Mouse (Mus musculus): Measurements from ENCODE around the gene Csmd2. TPM values are rescaled to one million over a fixed set of nuclear protein-coding genes. Genes with fewer than 3 reads are reported as not detected.
"Not testable (repeated sequence)": the region's sequence is repeated elsewhere in the genome, so short reads cannot be mapped to it uniquely, and the experiment has no call there.

Gene Csmd2
- polyA plus RNA-seq, 1 experiment from 2014 or later = 12.7 TPM

DNA sequence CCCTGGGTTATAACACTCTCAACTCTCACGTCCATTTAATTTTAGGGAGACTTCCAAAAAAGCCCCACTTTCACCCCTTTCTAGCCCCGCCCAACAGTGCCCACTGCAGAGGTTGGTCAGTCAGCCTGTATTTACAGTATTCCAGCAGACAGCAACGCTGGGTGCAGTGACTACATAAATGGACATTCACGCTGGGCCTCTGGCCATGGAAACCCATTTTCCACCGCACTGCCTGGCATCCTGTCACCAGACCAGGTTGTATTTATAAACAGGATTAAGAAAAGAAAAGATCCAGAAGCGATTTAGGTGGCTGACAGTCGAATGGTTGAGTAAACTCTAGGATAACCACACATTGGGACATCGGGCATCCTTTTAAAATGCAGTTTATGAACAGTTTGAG, 65.0 kb downstream of the Csmd2 start:
- no peak overlapping the region for H3K4me3 ChIP-seq (replicated peaks)
- H3K9ac ChIP-seq (replicated peaks) = no peak overlapping the region
- H3K4me1 ChIP-seq = 0 out of 2 replicates have a peak, but pooled peaks cover 3% of the 10 kb centered on the region
- H3K4me2 ChIP-seq = no peak overlapping the region
- H3K36me3 ChIP-seq = no peaks in the 10 kb centered on the region
- whole genome bisulfite sequencing = 78% methylated on average over 8 of the region's 8 CpGs
- H3K27ac ChIP-seq (replicated peaks) = no peak overlapping the region
- ATAC-seq (ENCODE audit: low FRiP score) = no peak
- no peaks in the 10 kb centered on the region for H3K9me3 ChIP-seq (replicated peaks)
- H3K27me3 ChIP-seq (replicated peaks) = no peaks in the 10 kb centered on the region

GRCm38 (mm10) chr4:128061274-128061673, 73.6 kb downstream of the Csmd2 start:
- H3K27ac ChIP-seq (replicated peaks); H3K27me3 ChIP-seq (replicated peaks); H3K4me3 ChIP-seq (replicated peaks); H3K9me3 ChIP-seq (replicated peaks); H3K9ac ChIP-seq (replicated peaks); H3K4me2 ChIP-seq; ATAC-seq (ENCODE audit: low FRiP score): not testable (repeated sequence)
- H3K4me1 ChIP-seq = peaks cover 13% of the 10 kb centered on the region; the same call in 1 of the 2 replicates
- WGBS = 87% methylated on average over 2 of the region's 2 CpGs
- H3K36me3 ChIP-seq = peaks cover 15% of the 10 kb centered on the region

- Histone ChIP-seq H3K27ac (replicated peaks) (peak overlapping the region; percentile 20), H3K9ac (replicated peaks) (no peak overlapping the region)
- WGBS = 61% methylated on average over 9 of the region's 9 CpGs
Observed at GRCm38 (mm10) chr4:128067189-128067588, 79.5 kb downstream of the Csmd2 start.

DNA sequence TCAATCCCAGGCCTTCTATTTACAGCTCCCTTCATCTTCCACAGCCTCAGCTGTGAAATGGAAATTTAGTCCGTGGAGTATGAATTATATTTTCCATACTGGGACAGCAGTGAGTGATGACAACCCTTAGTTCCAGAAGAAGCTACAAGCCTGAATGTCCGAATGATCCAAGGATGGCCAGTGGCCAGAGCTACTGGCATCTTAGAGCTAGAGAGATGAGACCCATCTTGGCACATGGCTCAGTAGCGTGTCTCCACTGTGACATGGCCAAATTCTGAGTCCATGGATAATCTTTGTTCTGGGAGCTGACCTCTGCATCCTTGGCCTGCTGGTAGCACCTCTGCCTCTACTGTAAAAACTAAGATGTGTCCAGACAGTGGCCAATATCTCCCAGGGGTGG, 96.8 kb downstream of the Csmd2 start:
- Histone ChIP-seq H3K36me3 (no peaks in the 10 kb centered on the region), H3K4me3 (replicated peaks) (no peak overlapping the region), H3K4me1 (peaks cover 36% of the 10 kb centered on the region), H3K9me3 (replicated peaks) (no peaks in the 10 kb centered on the region), H3K9ac (replicated peaks) (no peak overlapping the region), H3K27ac (replicated peaks) (no peak overlapping the region), H3K4me2 (no peak overlapping the region), H3K27me3 (replicated peaks) (no peaks in the 10 kb centered on the region)
- WGBS = 89% methylated on average over 3 of the region's 3 CpGs
- ATAC-seq (ENCODE audit: low FRiP score) = no peak

More at GRCm38 (mm10) chr4:128067189-128067588, 79.5 kb downstream of the Csmd2 start:
- ATAC-seq (ENCODE audit: low FRiP score) = no peak
- Histone ChIP-seq H3K36me3 (no peaks in the 10 kb centered on the region), H3K4me3 (replicated peaks) (no peak overlapping the region), H3K9me3 (replicated peaks) (no peaks in the 10 kb centered on the region), H3K4me2 (no peak overlapping the region), H3K4me1 (peaks cover 23% of the 10 kb centered on the region), H3K27me3 (replicated peaks) (no peaks in the 10 kb centered on the region)

DNA sequence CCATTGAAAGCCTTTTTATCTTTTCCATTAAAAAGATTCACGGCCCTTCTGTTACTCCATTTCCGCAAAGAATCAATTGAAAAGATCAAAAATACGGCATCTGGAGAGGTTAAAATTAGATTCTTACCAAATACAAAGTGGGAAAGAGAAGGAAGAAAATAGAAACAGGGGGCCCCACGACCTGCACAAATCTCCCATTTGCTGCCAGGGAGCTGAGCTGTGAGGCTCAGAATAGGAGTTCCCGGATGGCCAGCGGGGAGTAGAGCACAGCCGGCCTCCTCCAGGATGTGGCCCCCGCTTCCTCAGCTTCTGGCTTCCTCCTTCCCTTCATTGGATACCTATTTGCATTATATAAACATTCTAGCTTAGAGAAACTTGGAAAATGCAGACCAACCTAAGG, 97.4 kb downstream of the Csmd2 start:
- no peaks in the 10 kb centered on the region for H3K36me3 ChIP-seq
- WGBS = 67% methylated on average over 8 of the region's 8 CpGs
- no peak overlapping the region for H3K4me3 ChIP-seq (replicated peaks)
- H3K9ac ChIP-seq (replicated peaks) = no peak overlapping the region
- H3K4me2 ChIP-seq = no peak overlapping the region
- no peaks in the 10 kb centered on the region for H3K9me3 ChIP-seq (replicated peaks)
- peaks cover 36% of the 10 kb centered on the region for H3K4me1 ChIP-seq
- no peak overlapping the region; the same call in 1 of the 2 replicates for H3K27ac ChIP-seq (replicated peaks)
- ATAC-seq (ENCODE audit: low FRiP score) = no peak
- no peaks in the 10 kb centered on the region for H3K27me3 ChIP-seq (replicated peaks)

DNA sequence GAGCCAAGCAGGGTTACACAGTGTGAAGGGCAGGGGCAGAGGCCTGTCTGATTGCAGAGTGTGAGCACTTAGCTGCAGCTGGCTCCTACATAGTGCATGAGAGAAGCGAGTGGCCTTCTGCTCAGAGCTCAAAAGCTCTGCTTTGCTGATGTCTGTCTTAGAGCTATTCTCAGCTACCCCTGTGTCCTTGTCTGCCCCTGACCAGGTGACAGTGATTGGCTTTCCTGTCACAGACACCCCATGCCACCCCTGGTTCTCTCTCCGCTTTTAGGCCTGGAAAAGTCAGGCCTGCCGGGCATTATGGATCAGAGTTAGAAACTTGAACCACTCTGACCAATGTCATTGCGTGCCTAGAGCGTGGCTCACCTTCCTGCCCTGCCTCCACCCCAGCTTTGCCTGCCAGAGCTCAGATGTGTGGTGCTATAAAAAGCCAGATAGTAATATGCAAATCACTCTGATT, 99.5 kb downstream of the Csmd2 start:
- peak overlapping the region; percentile 77 for H3K27ac ChIP-seq (replicated peaks)
- H3K4me3 ChIP-seq (replicated peaks) = no peak overlapping the region
- no peak overlapping the region for H3K9ac ChIP-seq (replicated peaks)
- WGBS = 27% methylated on average over 5 of the region's 5 CpGs
- ATAC-seq (ENCODE audit: low FRiP score) = peak; percentile 43; the same call in 1 of the 2 replicates
- no peaks in the 10 kb centered on the region for H3K9me3 ChIP-seq (replicated peaks)
- H3K4me2 ChIP-seq = no peak overlapping the region
- peaks cover 36% of the 10 kb centered on the region for H3K4me1 ChIP-seq
- H3K36me3 ChIP-seq = no peaks in the 10 kb centered on the region
- H3K27me3 ChIP-seq (replicated peaks) = no peaks in the 10 kb centered on the region

DNA sequence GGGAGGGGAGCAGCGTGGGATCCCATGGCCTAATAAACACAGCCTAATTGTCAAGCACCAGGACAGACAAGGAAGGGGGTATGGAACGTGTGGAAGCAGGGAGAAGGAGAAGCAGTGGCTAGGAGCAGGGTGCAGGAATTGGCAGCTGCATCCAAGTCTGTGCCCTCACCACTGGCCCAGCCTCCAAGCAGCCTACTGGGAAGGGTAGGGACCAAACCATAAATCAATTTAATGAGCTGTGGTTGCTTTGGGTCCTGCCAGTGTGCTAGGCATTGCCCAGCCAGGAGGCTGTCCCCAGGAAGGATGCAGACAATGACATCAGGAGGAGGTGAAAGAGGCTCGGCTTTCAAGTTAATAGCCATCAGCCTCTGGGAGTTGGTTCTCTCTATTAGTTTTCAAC, 100.0 kb downstream of the Csmd2 start:
- peak; percentile 85 for ATAC-seq (ENCODE audit: low FRiP score)
- peaks cover 36% of the 10 kb centered on the region for H3K4me1 ChIP-seq

DNA sequence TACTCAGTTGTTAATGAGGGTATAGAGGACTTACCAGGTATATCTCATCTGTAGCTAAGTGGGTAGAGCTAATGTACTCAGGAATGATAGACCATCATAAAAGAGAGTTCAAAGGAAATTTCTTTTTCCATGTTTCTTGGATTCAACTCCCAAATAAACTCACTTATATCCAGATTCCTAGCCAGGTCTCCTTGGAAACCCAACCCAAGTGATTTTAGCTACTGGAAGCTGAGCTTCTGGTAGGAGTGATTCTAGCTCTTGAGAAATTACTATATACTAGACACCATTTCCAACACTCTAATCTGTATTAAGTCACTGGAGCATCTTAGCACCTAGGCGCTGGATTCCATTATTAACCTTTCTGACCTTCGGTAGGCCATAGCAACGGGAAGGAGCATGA, 100.6 kb downstream of the Csmd2 start:
- Histone ChIP-seq H3K27me3 (replicated peaks) (no peaks in the 10 kb centered on the region), H3K9me3 (replicated peaks) (no peaks in the 10 kb centered on the region), H3K36me3 (no peaks in the 10 kb centered on the region), H3K27ac (replicated peaks) (peak overlapping the region; percentile 77), H3K4me2 (no peak overlapping the region), H3K4me1 (peaks cover 36% of the 10 kb centered on the region), H3K4me3 (replicated peaks) (no peak overlapping the region), H3K9ac (replicated peaks) (no peak overlapping the region)
- 68% methylated on average over 3 of the region's 3 CpGs for WGBS
- ATAC-seq (ENCODE audit: low FRiP score) = no peak

More for the DNA sequence above, 100.0 kb downstream of the Csmd2 start:
- no peak overlapping the region for H3K4me2 ChIP-seq
- no peaks in the 10 kb centered on the region for H3K9me3 ChIP-seq (replicated peaks)
- H3K27ac ChIP-seq (replicated peaks) = peak overlapping the region; percentile 77
- no peaks in the 10 kb centered on the region for H3K27me3 ChIP-seq (replicated peaks)
- H3K4me3 ChIP-seq (replicated peaks) = no peak overlapping the region
- H3K36me3 ChIP-seq = no peaks in the 10 kb centered on the region
- 8% methylated on average over 3 of the region's 3 CpGs for WGBS
- no peak overlapping the region for H3K9ac ChIP-seq (replicated peaks)

- Histone ChIP-seq H3K27ac (replicated peaks) (no peak overlapping the region), H3K9me3 (replicated peaks) (no peaks in the 10 kb centered on the region), H3K9ac (replicated peaks) (no peak overlapping the region), H3K4me3 (replicated peaks) (no peak overlapping the region), H3K27me3 (replicated peaks) (no peaks in the 10 kb centered on the region), H3K36me3 (no peaks in the 10 kb centered on the region), H3K4me2 (no peak overlapping the region), H3K4me1 (peaks cover 23% of the 10 kb centered on the region)
- no peak for ATAC-seq (ENCODE audit: low FRiP score)
- WGBS = 47% methylated on average over 3 of the region's 3 CpGs
Observed at GRCm38 (mm10) chr4:128091938-128092337, 104.3 kb downstream of the Csmd2 start.

DNA sequence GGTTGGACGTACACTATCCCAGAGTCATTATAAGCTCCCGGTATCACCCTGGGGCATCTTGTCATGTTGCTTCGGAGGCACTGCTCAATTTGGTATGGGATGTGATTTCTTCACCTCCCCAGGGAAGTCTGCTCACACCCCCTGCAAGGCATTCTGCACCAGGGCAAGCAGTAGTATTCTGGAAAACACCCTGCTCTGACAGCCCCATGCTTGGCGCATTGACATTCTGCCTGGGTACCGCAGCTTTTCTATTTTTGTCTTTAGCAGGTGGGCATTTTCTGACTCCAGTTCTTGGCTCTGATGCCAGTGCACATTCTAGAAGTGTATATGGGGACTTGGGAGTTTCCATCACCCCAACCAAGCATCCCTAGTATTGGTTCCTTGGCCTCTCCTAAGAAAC, 111.9 kb downstream of the Csmd2 start:
- WGBS = 68% methylated on average over 5 of the region's 5 CpGs
- no peak overlapping the region for H3K4me3 ChIP-seq (replicated peaks)
- no peak overlapping the region for H3K4me2 ChIP-seq
- no peak overlapping the region for H3K9ac ChIP-seq (replicated peaks)
- ATAC-seq (ENCODE audit: low FRiP score) = no peak
- no peaks in the 10 kb centered on the region for H3K27me3 ChIP-seq (replicated peaks)
- H3K4me1 ChIP-seq = peaks cover 19% of the 10 kb centered on the region
- H3K9me3 ChIP-seq (replicated peaks) = no peaks in the 10 kb centered on the region
- H3K27ac ChIP-seq (replicated peaks) = no peak overlapping the region
- no peaks in the 10 kb centered on the region for H3K36me3 ChIP-seq

- H3K27me3 ChIP-seq (replicated peaks) = no peaks in the 10 kb centered on the region
- no peak overlapping the region for H3K27ac ChIP-seq (replicated peaks)
- no peak overlapping the region for H3K4me3 ChIP-seq (replicated peaks)
- no peak overlapping the region for H3K4me2 ChIP-seq
- no peak for ATAC-seq (ENCODE audit: low FRiP score)
- no peak overlapping the region for H3K9ac ChIP-seq (replicated peaks)
- no peaks in the 10 kb centered on the region for H3K36me3 ChIP-seq
- H3K4me1 ChIP-seq = peaks cover 19% of the 10 kb centered on the region
- H3K9me3 ChIP-seq (replicated peaks) = no peaks in the 10 kb centered on the region
- WGBS = 59% methylated on average over 5 of the region's 5 CpGs
Observed at GRCm38 (mm10) chr4:128100541-128100940, 112.9 kb downstream of the Csmd2 start.

GRCm38 (mm10) chr4:128116331-128116730, 128.7 kb downstream of the Csmd2 start:
- H3K9me3 ChIP-seq (replicated peaks) = no peaks in the 10 kb centered on the region
- H3K4me3 ChIP-seq (replicated peaks) = no peak overlapping the region
- WGBS = 76% methylated on average over 7 of the region's 7 CpGs
- no peaks in the 10 kb centered on the region for H3K27me3 ChIP-seq (replicated peaks)
- no peak overlapping the region for H3K4me2 ChIP-seq
- ATAC-seq (ENCODE audit: low FRiP score) = no peak
- H3K9ac ChIP-seq (replicated peaks) = no peak overlapping the region
- H3K27ac ChIP-seq (replicated peaks) = no peak overlapping the region
- H3K36me3 ChIP-seq = no peaks in the 10 kb centered on the region
- H3K4me1 ChIP-seq = peaks cover 7% of the 10 kb centered on the region
